Mouse (Mus musculus) frontal cortex, postnatal 14 days (tissue): ENCODE measurements at regions not wholly inside any gene's neighbourhood (a gene's known extent, or its start where the extent isn't known, plus 50 kb on each side); places are given as distances from the start of the nearest gene placed in this dataset.

ENCODE experiments used
- DNase-seq, 2 experiments: peaks; one replicate each; pipeline ENCODE4 v3.0.0; 2022; ENCODE audit warnings: low spot score in 2 of 2

DNA sequence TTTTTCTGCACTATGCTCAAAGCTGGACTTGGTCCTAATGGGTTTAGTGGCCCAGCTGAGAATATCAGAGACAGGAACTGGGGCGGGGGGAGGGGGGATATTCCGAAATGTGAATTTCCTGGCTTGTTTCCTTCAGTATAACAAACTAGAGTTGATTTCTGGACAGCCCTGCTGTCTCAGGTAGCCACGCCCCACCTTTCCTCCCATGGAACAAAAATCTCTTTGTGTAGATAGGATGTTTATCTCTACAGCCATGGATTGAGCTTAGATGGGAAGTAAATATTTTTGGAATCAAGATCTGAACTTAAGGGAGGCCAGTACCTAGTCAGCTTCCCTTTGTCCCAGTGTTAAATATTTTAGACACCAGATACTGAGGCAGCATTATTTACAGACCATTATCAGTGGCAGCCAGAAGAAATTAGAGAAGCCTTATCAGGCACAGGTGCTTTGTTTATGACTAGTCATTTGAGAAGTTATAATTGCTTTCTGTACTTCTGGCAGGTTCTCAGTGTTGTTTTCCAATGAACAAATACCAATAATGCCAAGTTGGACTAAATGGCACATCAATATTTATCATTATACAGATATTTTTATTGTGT, 84.7 kb upstream of the A1bg start:
- no peak for DNase-seq

- no peak for DNase-seq
Observed at GRCm38 (mm10) chr15:61006608-61007007, 83.8 kb upstream of the A1bg start.

- DNase-seq, result no peak
Observed at GRCm38 (mm10) chr15:60993971-60994690, 71.3 kb upstream of the A1bg start.

GRCm38 (mm10) chr15:60993394-60993793, 70.6 kb upstream of the A1bg start:
- no peak for DNase-seq

DNA sequence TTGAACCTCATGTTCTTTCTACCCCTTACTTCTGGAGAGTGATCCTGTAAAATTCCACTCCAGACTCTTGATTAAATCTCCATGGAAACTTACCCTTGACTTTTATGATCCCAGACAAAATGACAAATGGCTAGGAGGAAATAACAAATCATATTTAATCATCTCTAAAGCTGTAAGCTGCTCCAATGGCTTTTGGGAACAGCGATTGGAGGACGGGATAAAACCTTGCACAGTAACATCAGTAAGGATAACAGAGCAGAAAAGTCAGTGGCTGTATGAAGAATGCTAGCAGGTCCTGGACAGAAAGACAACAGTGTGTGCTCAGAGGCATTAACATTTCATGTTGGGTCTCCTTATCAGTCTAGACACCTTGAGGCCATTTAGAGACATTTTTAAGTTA, 59.8 kb upstream of the A1bg start:
- DNase-seq, result no peak
